Mouse (Mus musculus): ENCODE results near the gene Ncan.
"Not testable (repeated sequence)": the region's sequence is repeated elsewhere in the genome, so short reads cannot be mapped to it uniquely, and the experiment has no call there.

Gene Ncan

DNA sequence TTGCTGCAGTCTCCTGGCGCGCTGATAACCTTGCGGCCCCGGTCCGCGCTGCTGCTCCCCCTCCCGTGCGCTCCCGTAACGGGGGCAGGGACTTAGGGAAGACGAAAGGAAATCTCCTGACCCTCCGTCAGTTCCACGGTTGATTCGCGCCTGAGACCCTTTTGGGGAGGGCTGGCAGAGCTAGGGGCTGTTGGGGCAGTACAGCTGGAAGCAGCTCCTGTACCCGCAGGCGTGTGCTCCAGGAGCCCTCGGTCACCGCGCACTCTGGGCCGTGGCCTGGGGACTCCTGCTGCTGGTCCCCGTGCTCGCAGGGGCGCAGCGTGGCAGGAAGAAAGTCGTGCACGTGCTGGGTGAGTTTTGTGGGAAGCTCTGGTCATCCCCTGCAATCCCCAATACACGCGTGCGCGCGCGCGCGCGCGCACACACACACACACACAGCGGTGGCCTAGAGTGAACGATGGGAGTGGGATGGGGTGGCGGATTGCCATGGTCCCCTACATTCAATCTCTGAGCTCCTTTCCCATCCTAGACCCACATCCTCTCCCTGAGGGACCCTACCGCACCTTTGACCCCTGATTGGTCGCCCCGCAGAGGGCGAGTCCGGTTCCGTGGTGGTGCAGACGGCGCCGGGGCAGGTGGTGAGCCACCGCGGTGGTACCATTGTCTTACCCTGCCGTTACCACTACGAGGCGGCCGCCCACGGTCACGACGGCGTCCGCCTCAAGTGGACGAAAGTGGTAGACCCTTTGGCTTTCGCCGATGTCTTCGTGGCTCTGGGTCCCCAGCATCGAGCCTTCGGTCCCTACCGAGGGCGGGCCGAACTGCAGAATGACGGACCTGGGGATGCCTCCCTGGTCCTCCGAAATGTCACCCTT, 36.2 kb downstream of the Ncan start:
- DNase-seq (ENCODE audit: low read depth, low spot score): no peak

DNA sequence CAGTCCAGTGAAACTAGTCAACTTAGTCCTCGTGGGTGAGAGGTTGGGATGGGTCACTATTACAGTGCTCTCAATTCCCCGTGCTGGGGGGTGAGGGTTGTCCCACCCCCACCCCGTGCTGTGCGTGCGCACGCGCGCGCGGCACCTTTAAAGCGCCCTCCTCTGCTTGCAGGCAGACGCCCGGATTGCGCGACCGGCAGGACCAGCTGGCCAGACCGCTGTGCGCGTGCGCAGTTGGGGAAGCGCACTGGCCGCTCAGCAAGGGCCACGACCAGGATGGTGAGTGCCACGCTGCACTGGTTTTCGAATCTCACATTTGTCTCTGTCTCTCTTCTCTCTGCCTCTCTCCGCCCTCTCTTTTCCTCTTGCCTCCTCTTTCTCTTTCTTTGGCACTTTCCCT, 37.4 kb downstream of the Ncan start, which contains the start of gene Hapln4:
Gene Hapln4 (plus strand): TSS at position 173 of the 400 bp plus-strand sequence.
- DNase-seq (ENCODE audit: low read depth, low spot score): no peak

DNA sequence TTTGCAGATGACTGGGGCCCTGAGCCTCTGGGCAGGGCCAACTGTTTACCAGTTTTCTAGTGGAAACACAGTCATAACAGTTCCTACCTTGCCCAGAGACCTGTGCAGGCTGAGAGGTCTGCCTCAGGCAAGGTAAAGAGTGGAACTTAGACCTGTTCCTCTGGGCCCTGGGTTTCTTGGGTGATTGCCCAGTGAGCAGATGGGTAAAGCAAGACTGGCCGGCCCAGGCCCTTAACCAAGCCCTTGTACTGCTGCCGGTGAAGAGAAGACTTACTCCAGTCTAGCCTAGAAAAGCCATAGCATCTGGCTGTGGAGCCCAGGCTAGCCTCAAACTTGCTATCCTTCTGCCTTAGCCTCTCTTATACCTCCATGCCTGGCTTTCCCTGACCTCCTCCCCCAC, 38.7 kb downstream of the Ncan start:
- no peak for DNase-seq (ENCODE audit: low read depth, low spot score)

GRCm38 (mm10) chr8:70073682-70074081, 47.0 kb downstream of the Ncan start:
- no peak for DNase-seq (ENCODE audit: low read depth, low spot score)

DNA sequence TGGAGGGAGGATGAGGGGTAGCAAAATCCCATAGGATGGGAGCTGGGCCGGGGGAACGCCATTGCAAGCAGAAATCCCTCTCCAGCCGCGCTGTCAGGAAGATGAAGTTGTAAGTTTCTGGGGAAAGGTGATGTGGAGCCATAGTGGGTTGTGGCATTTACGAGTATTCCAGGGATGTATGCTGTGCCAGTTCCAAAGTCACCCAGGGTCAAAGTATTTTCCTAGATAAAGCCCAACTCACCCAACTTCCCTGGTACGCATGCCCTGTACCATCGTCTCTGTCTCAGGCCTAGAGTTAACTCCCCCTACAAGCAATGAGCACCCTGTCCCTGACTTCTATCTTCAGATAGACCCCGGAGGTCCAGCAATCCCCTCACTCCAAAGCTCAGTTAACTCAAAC, 47.6 kb downstream of the Ncan start:
- no peak for DNase-seq (ENCODE audit: low read depth, low spot score)

DNA sequence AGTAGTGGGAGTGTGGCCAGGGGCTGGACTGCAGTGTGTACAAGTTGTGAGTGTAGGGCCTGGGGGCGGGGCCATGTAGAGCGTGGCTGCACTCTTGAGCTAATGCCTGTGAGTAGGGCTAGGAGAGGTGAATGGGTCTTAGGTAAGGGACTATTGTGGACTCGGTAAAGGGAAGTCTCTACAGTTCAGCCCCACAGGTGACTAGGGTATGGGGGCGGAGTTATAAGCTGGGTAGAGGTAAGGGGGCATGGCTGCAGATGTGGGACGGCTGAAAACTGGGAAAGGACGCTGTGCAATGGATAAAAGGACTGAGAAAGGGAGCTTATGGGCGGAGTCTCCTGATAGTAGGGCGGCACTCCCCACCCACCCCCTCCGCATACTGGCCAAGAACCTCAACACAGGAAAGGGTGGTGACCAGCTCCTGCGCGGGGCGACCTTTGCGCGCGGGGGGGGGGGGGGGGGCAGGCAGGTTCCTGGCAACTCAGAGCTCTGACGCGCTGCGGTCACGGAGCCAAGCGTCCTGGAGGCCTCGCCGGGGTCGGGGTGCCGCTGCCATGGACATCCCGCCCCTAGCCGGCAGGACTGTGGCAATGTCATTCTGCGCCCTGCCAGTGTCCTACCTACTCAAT, 48.1 kb downstream of the Ncan start, which contains the start of gene Tm6sf2:
Gene Tm6sf2 (plus strand): TSS at position 484 of the 629 bp plus-strand sequence.
- no peak for DNase-seq (ENCODE audit: low read depth, low spot score)

DNA sequence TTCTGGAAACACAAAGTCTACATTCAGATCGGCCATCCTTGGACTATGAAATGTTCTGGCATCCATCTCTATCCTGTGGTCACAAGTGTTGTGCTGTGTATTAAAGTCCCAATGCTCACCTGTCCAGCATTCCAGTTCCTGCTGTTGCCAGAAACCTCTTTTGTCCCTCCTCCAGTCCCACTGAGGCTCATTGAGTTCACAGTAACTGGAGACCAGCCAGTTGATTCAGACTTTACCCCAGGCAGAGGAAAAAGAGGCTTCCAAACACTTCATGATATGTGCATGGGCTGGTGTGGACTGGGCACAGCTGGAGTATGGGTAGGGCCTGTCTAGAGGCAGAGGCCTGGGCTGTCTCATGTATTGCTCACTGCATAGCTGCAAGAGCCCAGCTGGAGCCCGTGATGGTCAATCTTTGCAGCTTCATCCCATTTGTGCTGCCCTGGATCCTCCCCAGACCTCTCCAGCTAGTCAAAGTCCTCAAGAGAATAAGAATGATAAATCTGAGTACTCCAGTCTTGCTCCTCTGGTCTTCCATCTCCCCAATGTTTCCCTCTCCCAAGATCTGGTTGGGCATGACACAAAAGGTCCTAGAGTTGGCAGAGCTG, 48.7 kb downstream of the Ncan start:
- no peak for DNase-seq (ENCODE audit: low read depth, low spot score)

GRCm38 (mm10) chr8:70057721-70058120, 63.0 kb downstream of the Ncan start:
- no peak for DNase-seq (ENCODE audit: low read depth, low spot score)

- DNase-seq (ENCODE audit: low read depth, low spot score): not testable (repeated sequence)
Observed at GRCm38 (mm10) chr8:70050434-70050833, 70.2 kb downstream of the Ncan start.

DNA sequence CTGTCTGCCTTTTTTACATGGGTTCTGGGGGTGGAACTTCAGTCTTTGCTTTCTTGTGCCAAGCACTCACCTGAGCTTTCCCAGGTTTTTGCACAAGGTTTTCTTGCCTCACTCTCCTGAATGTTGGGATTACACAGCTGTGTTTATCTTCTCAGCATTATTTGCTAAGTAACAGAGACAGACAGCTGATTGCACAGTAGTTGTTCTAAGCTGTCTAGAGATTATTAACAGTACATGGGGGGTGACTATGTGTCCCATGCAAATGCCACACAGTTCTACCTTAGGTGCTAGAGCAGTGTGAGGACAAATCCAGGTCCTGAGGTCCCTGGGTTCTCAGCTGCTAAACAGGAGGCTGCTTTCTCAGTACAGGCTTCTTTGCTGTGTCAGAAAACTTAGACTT, 71.0 kb downstream of the Ncan start:
- no peak for DNase-seq (ENCODE audit: low read depth, low spot score)

DNA sequence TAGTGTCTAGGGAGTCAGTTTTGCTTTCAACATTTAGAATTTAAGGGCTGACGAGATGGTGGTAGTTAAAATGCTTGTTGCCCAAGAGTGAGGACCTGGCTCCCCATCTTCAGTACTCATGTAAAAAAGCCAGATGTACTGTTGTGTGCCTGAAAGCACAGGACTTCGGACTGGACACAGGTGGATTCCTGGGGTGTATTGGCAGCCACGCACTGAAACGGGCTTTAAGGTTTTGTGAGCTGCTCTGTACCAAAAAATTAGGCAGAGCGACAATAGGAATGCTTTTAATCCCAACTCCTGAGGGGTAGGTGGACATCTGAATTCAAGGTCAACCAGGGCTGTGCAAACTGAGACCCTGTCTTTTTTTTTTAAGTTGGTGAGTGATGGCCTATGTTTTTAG, 76.7 kb downstream of the Ncan start:
- DNase-seq (ENCODE audit: low read depth, low spot score): no peak
